Mouse (Mus musculus): Measurements from ENCODE around the gene Magohb.

Magohb gene

DNA sequence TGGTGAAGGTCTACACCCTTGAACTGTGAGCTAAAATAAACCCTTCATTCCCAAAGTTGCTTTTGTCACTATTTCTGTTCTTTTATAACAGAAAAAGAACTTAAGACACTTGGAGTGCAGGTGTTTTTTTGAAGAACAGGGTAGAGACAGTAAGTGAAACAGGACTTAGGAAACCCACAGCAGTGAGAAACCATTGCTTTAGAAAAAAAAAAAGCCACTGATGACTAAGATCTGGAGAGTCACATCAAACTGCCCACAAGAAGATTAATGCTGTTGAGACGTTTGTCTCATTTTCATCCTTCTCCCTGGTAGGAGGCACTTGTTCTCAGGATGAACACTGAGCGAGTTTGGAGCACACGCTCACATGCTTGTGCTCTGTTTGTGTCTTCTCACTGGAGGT lies 31.0 kb downstream of the Magohb start:
- no peak for DNase-seq (ENCODE audit: low spot score in 2 of 2)

DNA sequence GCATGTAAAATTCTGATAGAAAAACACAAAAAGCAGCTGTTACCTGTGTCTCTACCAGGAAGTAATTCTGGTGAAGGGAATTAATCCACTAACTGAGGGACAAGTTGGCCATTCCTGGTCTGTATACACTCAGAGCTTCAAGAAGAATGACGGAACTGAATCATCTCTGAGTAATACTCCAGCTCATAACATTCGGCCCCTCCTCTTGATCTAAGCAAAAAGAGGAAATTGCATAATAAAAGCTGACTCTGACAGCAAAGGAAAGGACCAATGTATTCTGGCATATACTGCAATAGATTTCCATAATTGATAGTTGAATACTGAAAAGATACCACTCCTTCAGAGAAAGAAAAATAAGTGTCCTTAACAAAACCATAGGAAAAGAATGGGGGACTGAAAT lies 45.8 kb downstream of the Magohb start, which contains the start of gene Klra2:
TSS of gene Klra2 (minus strand) at position 157 of the 400 bp plus-strand sequence.
- no peak for DNase-seq (ENCODE audit: low spot score in 2 of 2)

DNA sequence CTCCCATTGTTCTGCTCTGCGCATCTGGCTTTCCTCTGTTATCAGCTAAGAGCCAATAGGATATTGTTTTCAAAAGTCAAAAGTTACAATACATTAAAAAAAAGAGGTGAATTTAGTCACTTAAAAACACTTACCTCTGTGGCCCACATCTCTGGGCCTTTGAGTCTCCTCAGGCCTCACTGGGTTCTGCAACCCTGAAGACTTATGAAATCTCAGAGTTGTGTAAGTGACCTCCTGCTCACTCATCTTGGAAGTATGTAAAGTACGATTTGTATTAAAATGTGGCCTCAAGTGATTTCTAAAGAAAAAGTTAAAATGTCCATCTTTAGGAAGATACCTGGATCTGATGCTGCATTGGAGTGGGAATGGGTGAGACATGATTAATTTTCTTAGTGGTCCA lies 48.0 kb downstream of the Magohb start:
- DNase-seq (ENCODE audit: low spot score in 2 of 2), result no peak

All from frontal cortex, postnatal 14 days (tissue).